Comparison of ENCODE assay signal across 8 mouse cellular contexts in the genomic region with DNA sequence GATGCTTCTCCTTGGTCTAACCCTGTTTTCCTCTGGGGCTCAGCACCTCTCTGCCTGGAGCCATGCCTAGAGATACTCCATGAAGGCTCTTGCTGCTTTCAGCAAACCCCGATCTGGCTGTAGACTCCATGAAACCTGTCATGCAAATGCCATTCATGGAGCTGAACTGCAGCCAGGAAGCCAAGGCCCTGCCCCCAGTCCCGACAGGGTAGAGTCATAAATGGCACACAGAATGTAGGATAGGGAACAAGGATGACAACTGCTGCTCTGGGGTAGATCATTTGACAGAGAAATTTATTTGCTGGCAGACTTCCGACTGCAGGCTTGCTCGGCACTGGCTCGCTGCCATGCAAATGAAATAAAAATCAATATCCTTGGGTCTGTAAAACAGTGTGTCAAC.
A peak's percentile ranks its signal among the peaks of the same experiment; 100 is the strongest.
DNase-seq lines count a peak whose midpoint lies in the region; ATAC-seq and TF ChIP-seq lines count a peak whose summit lies in the region.

No protein-coding gene starts in this region.

- no peak for TF ChIP-seq CTCF in liver, adult 2 months (IDR thresholded peaks at IDR 0.05; ENCODE audit: low read depth, low read length)
- no peak for TF ChIP-seq CTCF in layer of hippocampus, adult 2 months (conservative IDR thresholded peaks at IDR 0.05)

- H3K27me3 ChIP-seq in liver, adult 2 months (ENCODE audit: control insufficient read depth, insufficient read depth, low read length) = no peaks in the 10 kb centered on the region
- H3K27me3 ChIP-seq in liver, embryonic 11.5 days (replicated peaks; ENCODE audit: control insufficient read depth, insufficient read depth, low read length) = no peaks in the 10 kb centered on the region
- no peaks in the 10 kb centered on the region for H3K27me3 ChIP-seq in heart, embryonic 16.5 days (ENCODE audit: control insufficient read depth, insufficient read depth, low read length)
- H3K27me3 ChIP-seq in neural tube, embryonic 15.5 days (replicated peaks) = no peaks in the 10 kb centered on the region

- ATAC-seq in liver, embryonic 11.5 days (replicated peaks; ENCODE audit: low FRiP score) = no peak
- ATAC-seq in heart, embryonic 16.5 days (replicated peaks; ENCODE audit: extremely low read depth, insufficient read depth, low FRiP score) = peak; percentile 76
- peak; percentile 63; the same call in 1 of the 2 replicates for ATAC-seq in neural tube, embryonic 15.5 days (ENCODE audit: low FRiP score)
- ATAC-seq in granulocyte monocyte progenitor cell, adult 5-6 weeks (replicated peaks; ENCODE audit: poor library complexity, severe bottlenecking) = no peak
- no peak for ATAC-seq in megakaryocyte, adult 5-6 weeks (ENCODE audit: poor library complexity, severe bottlenecking)

- H3K4me3 ChIP-seq in liver, adult 2 months (ENCODE audit: insufficient read depth, low read depth, low read length) = no peak overlapping the region
- H3K4me3 ChIP-seq in liver, embryonic 11.5 days (ENCODE audit: low read depth, low read length) = no peak overlapping the region
- H3K4me3 ChIP-seq in heart, embryonic 16.5 days (ENCODE audit: low read length) = no peak overlapping the region
- peak overlapping the region; percentile 10; the same call in 1 of the 2 replicates for H3K4me3 ChIP-seq in layer of hippocampus, adult 2 months
- no peak overlapping the region for H3K4me3 ChIP-seq in neural tube, embryonic 15.5 days (replicated peaks)

- no peaks in the 10 kb centered on the region for H3K79me2 ChIP-seq in liver, adult 2 months (ENCODE audit: control insufficient read depth, insufficient read depth, low read length)

- WGBS in liver, adult 2 months = 13% methylated on average over 5 of the region's 5 CpGs
- WGBS in liver, embryonic 11.5 days = 66% methylated on average over 5 of the region's 5 CpGs
- 28% methylated on average over 5 of the region's 5 CpGs for WGBS in heart, embryonic 16.5 days
- 18% methylated on average over 5 of the region's 5 CpGs for WGBS in neural tube, embryonic 15.5 days

- DNase-seq in liver, adult 2 months (ENCODE audit: extremely low read depth, low read depth, low spot score) = peak; percentile 49
- no peak for DNase-seq in liver, embryonic 11.5 days (ENCODE audit: low spot score)
- DNase-seq in cerebellum, adult 11-12 months = peak; percentile 81
- DNase-seq in layer of hippocampus, adult 2 months (ENCODE audit: low spot score in 2 of 2) = peak; percentile 73 to 75

- peaks cover 9% of the 10 kb centered on the region for H3K4me1 ChIP-seq in liver, adult 2 months (ENCODE audit: control insufficient read depth, insufficient read depth, low read length)
- peaks cover 8% of the 10 kb centered on the region for H3K4me1 ChIP-seq in liver, embryonic 11.5 days (replicated peaks; ENCODE audit: control insufficient read depth, insufficient read depth, low read length)
- peaks cover 79% of the 10 kb centered on the region for H3K4me1 ChIP-seq in heart, embryonic 16.5 days (ENCODE audit: control insufficient read depth, insufficient read depth, low read length)
- H3K4me1 ChIP-seq in neural tube, embryonic 15.5 days = peaks cover 89% of the 10 kb centered on the region

- no peak overlapping the region for H3K9ac ChIP-seq in liver, adult 2 months (ENCODE audit: low read depth, low read length)
- H3K9ac ChIP-seq in liver, embryonic 11.5 days (ENCODE audit: low read depth, low read length) = no peak overlapping the region
- H3K9ac ChIP-seq in heart, embryonic 16.5 days (ENCODE audit: low read length) = 0 out of 2 replicates have a peak overlapping the region, but pooled peaks have one; percentile 42
- H3K9ac ChIP-seq in neural tube, embryonic 15.5 days (replicated peaks) = no peak overlapping the region

- no peak overlapping the region for H3K4me2 ChIP-seq in liver, embryonic 11.5 days
- H3K4me2 ChIP-seq in heart, embryonic 16.5 days (ENCODE audit: low read depth, low read length) = peak overlapping the region; percentile 44
- H3K4me2 ChIP-seq in neural tube, embryonic 15.5 days = peak overlapping the region; percentile 24

- H3K27ac ChIP-seq in liver, adult 2 months (replicated peaks; ENCODE audit: insufficient read depth, low read depth, low read length) = no peak overlapping the region
- no peak overlapping the region for H3K27ac ChIP-seq in liver, embryonic 11.5 days (ENCODE audit: low read depth, low read length)
- peak overlapping the region; percentile 88 for H3K27ac ChIP-seq in heart, embryonic 16.5 days (ENCODE audit: low read length)
- peak overlapping the region; percentile 91 for H3K27ac ChIP-seq in layer of hippocampus, adult 2 months
- H3K27ac ChIP-seq in neural tube, embryonic 15.5 days (replicated peaks) = peak overlapping the region; percentile 73

- H3K9me3 ChIP-seq in liver, embryonic 11.5 days (ENCODE audit: control insufficient read depth, low read length) = no peaks in the 10 kb centered on the region
- no peaks in the 10 kb centered on the region for H3K9me3 ChIP-seq in heart, embryonic 16.5 days (replicated peaks; ENCODE audit: control insufficient read depth, low read length)
- no peaks in the 10 kb centered on the region for H3K9me3 ChIP-seq in neural tube, embryonic 15.5 days (replicated peaks)

- H3K36me3 ChIP-seq in liver, adult 2 months (ENCODE audit: control insufficient read depth, insufficient read depth, low read length) = no peaks in the 10 kb centered on the region
- H3K36me3 ChIP-seq in liver, embryonic 11.5 days (ENCODE audit: control insufficient read depth, insufficient read depth, low read length) = peaks cover 4% of the 10 kb centered on the region; the same call in 1 of the 2 replicates
- H3K36me3 ChIP-seq in heart, embryonic 16.5 days (ENCODE audit: control insufficient read depth, insufficient read depth) = no peaks in the 10 kb centered on the region
- no peaks in the 10 kb centered on the region for H3K36me3 ChIP-seq in neural tube, embryonic 15.5 days

- no peak for TF ChIP-seq POLR2A in liver, adult 2 months (IDR thresholded peaks at IDR 0.05; ENCODE audit: extremely low read depth, insufficient read depth, low read length)

Comparison
In these comparisons a context has a peak if more than half of its experiments do, and no peak if none do; other contexts are left out.
1. H3K27ac ChIP-seq: peak in heart, embryonic 16.5 days (single experiment), layer of hippocampus, adult 2 months (single experiment) and neural tube, embryonic 15.5 days (single experiment); none in liver, adult 2 months (single experiment) and liver, embryonic 11.5 days (single experiment).
2. ATAC-seq: peak in heart, embryonic 16.5 days (single experiment) and neural tube, embryonic 15.5 days (single experiment); none in liver, embryonic 11.5 days (single experiment), granulocyte monocyte progenitor cell, adult 5-6 weeks (single experiment) and megakaryocyte, adult 5-6 weeks (single experiment).